Mouse (Mus musculus) skeletal muscle tissue, adult 2 months (tissue): Measurements from ENCODE around the gene Gm20604.

ENCODE experiments used
- DNase-seq: peaks from one replicate; pipeline ENCODE4 v3.0.0-alpha.2; 2012; ENCODE audit warnings: low read depth, low spot score

The Gm20604 gene

DNA sequence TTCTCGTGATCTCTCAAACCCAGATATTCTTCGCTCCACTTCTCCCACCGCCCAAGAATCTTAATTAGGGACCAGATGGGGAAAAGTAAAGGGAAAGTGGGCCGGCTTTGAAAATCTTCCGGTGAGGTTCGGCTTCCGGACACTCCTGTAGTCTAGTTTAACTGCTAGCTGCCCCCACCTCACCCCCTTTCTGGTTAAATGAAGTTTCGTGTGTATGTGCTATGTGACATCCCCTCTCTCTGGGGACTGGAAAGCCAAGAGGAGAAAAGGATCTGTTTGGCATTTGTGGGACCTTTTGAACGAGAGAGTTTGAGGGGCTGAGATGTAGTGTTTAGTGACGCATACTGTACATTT, at the start of gene Gm20604:
Gene Gm20604, minus strand, starts transcription at position 270 of the 354 bp plus-strand sequence.
- no peak for DNase-seq

DNA sequence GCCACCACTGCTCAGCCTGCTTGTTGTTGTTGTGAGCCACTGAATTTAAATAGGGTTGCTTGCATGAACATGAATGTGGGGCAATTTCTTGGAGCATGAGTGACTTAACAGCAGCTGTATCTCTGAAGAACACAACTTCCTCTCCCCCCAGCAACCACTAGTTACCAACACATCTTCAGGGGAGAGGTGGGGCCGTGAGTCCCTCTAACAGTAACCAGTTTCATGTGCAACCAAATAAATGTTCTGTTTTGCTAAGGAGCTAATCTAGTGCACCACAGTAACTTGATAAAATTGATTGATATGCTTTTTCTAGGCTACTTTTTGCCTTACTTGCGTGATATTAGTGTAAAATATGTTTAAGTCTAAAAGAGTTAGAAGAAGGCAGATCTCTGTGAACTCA, 41.1 kb upstream of the Gm20604 start:
- no peak for DNase-seq

DNA sequence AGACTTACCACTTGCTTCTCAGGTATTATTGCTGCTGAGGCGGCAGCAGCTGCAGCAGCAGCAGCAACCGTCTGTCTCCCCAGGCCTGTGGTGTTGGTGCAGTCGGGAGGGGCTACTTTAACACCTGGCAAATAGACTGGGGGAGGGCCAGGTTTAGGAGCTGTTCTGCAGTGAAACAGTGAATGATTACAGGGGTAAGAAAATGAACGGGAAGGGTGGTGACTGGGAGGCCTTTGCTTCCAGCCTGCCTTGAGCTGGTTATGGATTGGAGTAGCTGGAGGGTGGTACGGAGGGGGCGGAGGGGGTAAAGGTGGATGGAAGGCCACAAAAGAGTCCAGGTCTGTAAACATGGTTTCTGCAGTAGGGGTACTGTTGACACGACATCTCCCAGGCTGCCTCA, 29.5 kb upstream of the Gm20604 start:
- DNase-seq = no peak

DNA sequence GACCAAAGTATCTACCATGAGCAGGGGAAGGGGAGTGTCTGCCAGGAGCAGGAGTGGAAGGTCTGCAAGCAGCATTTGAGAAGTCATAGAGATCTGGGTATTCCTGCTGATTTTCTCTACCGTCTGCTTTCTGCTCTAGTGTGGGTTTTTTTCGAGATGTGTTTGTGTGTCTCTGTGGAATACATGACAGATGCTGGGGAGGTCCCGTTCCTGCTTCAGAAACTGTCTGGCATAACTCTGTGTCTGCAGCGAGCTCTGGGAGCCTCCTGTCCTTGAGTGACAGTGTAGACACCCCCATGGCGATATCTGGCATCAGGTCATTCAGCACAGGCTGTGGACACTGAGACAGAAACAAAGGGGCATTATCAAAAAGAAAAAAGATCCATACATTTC, 27.1 kb upstream of the Gm20604 start:
- no peak for DNase-seq

DNA sequence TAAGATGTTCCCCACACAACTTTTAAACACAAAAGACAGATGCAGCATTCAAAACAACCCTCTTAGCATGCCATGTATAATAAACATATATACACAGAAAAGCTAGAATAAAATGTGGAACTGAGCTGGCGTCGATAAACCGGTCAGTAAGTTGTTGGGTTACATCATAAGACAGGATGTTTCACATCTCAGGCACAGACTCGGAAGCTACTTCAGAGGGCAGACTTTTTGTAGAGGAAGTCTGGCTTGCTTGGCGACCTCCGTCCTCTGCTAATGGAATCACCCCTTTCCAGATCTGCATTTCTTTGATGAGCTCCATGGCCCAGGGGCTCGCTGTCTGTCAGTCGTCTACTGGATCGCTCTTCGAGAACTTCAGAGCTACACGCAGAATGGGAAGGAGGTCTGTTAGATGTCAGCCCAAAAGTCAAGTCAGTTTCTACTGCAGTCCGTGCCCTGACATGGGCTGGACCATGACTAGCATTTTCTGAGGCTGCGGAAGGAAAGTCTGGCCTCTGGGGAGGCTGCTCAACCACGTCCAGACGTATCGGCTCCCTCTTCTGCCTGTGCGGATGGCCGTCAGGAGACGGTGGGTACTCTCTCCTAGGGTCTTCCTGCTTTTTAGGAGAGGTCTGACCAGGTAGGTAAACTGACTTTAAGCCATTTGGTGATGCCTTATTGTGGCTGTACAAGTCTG, 26.6 kb upstream of the Gm20604 start:
- no peak for DNase-seq

GRCm38 (mm10) chr12:102782841-102783240, 24.4 kb upstream of the Gm20604 start:
- no peak for DNase-seq

- DNase-seq = no peak
Observed at GRCm38 (mm10) chr12:102779452-102779851, 21.0 kb upstream of the Gm20604 start.

GRCm38 (mm10) chr12:102778151-102778550, 19.7 kb upstream of the Gm20604 start:
- no peak for DNase-seq

DNA sequence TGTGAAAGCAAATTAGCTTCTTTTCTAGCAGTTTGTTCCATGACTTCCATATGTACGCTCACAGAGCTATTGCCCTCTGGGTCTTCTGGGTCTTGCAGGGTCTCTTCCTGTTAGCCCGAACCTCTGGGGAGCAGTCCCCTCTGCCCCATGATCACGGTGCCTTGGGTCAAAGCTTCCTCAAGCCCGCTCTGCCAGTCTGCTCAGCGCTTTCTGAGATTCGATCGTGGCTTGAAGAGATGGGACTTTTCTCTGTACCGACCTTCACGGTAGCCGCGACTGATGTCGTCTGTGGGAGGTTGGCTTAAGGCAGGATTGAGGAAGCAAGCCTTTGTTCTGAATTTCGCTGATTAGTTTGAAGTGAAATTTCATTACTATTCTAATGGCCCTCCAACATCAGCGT, 17.6 kb upstream of the Gm20604 start:
- DNase-seq = no peak

GRCm38 (mm10) chr12:102772676-102773075, 14.2 kb upstream of the Gm20604 start:
- DNase-seq = no peak

DNA sequence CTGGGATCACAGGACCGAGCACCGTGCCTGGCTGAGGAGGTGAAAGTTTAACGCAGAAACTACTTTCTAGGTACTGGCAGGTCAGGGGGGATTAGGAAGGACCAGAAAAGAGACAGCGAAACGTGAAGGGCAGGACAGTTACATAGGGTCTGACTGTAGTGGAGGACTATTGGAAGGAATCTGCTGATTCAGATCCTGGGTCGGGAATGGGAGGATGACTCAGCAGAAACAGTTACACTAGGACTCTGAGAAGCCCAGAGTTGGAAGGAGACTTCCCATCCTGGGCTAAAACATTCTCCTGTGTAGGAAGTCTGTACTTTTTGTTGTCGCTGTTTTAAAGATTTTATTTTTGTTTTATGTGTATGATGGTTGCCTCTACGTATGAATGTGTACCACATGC, 13.1 kb upstream of the Gm20604 start:
- DNase-seq = no peak

DNA sequence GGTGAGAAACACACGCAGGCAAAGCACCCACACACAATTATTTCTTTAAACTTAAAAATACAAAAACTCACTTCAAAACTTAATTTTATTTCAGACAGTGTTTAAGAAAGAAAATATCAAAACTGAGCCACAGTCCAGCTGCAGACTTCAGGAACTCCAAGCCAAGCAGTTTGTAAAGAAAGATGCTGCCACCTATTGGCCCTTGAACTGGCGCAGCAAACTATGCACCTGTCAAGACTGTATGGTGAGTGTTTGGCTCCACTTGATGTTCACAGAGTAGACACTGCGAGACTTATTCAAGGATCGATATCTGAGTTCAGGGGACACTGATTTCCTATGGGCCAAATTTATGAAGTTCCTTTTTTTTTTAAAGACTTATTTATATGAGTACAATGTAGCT, 10.5 kb upstream of the Gm20604 start:
- no peak for DNase-seq

GRCm38 (mm10) chr12:102763696-102764095, 5.2 kb upstream of the Gm20604 start:
- DNase-seq = no peak

- no peak for DNase-seq
Observed at GRCm38 (mm10) chr12:102761668-102762067, 3.2 kb upstream of the Gm20604 start.

DNA sequence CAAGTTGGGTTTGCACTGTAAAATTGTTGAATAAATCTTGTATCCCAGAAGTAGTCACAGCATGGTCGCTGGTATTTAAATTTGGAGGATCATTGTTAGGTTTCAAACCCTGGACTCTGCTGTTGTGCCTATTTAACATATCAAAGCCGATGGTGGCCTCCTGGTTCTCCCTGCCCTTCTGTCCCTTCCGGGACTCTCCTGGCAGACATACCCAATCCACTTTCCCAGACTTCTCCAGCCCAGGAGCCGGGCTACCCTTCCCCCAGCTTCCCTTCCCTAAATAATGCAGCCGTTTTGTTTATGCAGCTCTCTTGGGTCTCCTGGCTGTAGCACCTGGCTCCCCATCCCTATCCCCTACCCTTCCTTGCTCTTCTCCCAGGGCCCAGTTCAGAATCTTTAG, 464 bp upstream of the Gm20604 start:
- no peak for DNase-seq

DNA sequence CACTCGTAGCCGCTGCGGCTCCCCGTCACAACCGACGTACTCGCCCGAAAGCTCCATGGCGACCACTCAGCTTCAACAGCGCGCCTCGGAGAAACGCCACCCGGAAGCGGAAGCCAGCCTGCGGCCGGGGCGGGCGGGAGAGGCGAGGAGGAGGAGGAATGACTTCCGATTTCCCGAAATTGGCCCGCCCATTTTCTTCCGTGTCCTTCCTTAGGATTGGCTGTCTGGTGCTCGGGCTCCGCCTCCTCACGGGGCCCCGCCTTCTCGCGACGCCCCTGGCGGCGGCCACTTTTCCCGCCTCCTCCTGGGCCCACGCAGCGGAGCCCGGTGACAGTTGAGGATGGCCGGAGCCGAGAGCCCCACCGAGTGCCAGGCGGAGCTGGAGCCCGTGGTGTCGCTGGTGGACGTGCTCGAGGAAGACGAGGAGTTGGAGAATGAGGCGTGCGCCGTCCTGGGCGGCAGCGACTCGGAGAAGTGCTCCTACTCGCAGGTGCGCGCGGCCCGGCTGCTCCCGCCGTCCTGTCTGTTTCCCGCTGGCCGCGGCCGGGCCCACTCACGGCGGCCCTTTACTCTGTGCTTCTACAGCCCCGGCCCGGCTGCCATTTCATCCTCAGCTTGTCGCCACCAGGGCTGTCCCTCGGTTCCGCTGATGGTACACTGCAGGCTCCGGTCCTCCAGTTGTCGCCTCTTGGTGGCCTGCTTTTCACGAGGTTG, 626 bp downstream of the Gm20604 start, which contains the start of the genes Gm28051, Gon7 and Ubr7:
Gene Gm28051, minus strand, starts transcription at position 77 of the 714 bp plus-strand sequence.
Gene Gon7, minus strand, starts transcription at position 115 of the 714 bp plus-strand sequence.
Gene Ubr7, plus strand, starts transcription at position 279 of the 714 bp plus-strand sequence.
- DNase-seq = peak; percentile 91

- DNase-seq = no peak
Observed at GRCm38 (mm10) chr12:102757055-102757688, 1.3 kb downstream of the Gm20604 start.

DNA sequence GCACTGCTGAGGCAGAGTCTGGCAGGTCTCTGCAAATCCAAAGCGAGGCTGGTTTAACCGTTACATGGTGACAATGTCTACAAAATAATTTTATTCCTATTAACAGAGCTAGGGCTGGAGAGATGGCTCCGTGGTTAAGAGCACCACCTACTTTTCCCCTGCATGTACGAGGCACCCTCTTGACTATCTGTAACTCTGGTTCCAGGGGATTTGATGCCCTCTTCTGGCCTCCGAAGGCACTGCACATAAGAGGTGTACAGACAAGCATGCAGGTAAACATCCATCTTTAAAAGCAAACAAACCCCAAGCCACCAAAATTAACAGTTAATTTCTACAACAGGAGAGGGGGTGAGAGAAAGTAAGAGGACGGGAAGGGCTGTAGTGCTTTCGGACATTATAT, 2.2 kb downstream of the Gm20604 start:
- DNase-seq = no peak

GRCm38 (mm10) chr12:102748256-102748655, 10.2 kb downstream of the Gm20604 start:
- no peak for DNase-seq

GRCm38 (mm10) chr12:102744839-102745238, 13.6 kb downstream of the Gm20604 start:
- no peak for DNase-seq

DNA sequence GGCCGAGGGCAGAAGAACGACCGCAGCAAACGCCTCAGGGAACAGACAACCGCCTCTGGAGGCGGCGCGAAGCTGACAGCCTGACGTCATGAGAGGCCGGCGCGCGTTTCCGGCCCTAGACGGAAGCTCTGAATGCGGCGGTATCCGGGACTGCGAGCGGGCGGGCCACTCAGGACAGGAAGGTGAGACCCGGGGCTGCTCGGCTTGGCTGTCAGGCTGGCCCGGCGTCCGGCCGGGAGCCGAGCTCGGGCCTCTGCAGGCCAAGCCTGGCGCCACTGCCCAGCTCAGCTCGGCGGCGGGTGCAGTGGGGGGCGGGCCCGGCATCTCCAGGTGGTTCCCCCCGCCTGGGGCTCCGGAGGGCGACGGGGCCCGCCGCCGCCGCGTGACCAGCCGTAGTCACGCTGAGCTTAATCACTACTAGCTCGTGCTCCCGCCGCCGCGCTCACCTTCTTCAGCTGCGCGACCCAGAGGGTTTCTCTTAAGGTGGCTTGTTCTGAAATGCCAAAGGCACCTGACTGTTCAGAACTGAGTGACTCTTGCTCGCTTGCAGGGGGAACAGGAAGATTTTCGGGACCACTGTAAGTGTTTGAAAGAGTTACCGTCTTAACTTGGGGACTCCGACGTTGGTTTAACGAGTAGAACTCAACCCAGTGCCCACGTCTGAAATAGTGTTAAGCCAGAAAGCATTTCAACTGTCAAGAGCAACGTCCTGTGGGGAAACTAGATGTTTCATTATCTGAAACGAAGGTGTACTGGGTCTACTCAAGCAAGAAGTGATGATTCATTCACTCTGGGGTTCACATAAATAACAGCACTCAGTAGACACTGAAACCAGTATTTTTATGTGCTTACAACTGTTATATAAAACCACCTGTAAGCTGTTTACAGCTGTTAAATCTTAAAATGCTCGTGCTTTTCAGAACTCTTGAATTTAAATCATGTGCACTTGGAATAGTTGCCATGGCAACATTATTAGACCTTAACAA, 14.6 kb downstream of the Gm20604 start, which contains the start of the genes Moap1 and Tmem251:
Gene Moap1, minus strand, starts transcription at position 73 of the 986 bp plus-strand sequence.
Gene Tmem251, plus strand, starts transcription at position 174 of the 986 bp plus-strand sequence.
- DNase-seq = peak; percentile 78
